Mouse (Mus musculus): ENCODE results near the gene Fstl4.
"Not testable (repeated sequence)": the region's sequence is repeated elsewhere in the genome, so short reads cannot be mapped to it uniquely, and the experiment has no call there.

Gene Fstl4

GRCm38 (mm10) chr11:53136371-53136770, 371.9 kb downstream of the Fstl4 start:
- no peak for DNase-seq (ENCODE audit: low spot score)

- no peak for DNase-seq (ENCODE audit: low spot score)
Observed at GRCm38 (mm10) chr11:53137381-53137780, 372.9 kb downstream of the Fstl4 start.

GRCm38 (mm10) chr11:53138212-53138611, 373.8 kb downstream of the Fstl4 start:
- DNase-seq (ENCODE audit: low spot score) = no peak

GRCm38 (mm10) chr11:53139666-53140065, 375.2 kb downstream of the Fstl4 start:
- DNase-seq (ENCODE audit: low spot score) = no peak

- DNase-seq (ENCODE audit: low spot score) = no peak
Observed at GRCm38 (mm10) chr11:53140196-53140595, 375.8 kb downstream of the Fstl4 start.

GRCm38 (mm10) chr11:53140722-53141400, 376.4 kb downstream of the Fstl4 start:
- no peak for DNase-seq (ENCODE audit: low spot score)

- no peak for DNase-seq (ENCODE audit: low spot score)
Observed at GRCm38 (mm10) chr11:53143522-53143921, 379.1 kb downstream of the Fstl4 start.

- DNase-seq (ENCODE audit: low spot score) = no peak
Observed at GRCm38 (mm10) chr11:53144506-53144905, 380.1 kb downstream of the Fstl4 start.

GRCm38 (mm10) chr11:53146290-53146689, 381.9 kb downstream of the Fstl4 start:
- no peak for DNase-seq (ENCODE audit: low spot score)

GRCm38 (mm10) chr11:53156463-53156862, 392.0 kb downstream of the Fstl4 start:
- DNase-seq (ENCODE audit: low spot score) = no peak

- no peak for DNase-seq (ENCODE audit: low spot score)
Observed at GRCm38 (mm10) chr11:53157621-53158259, 393.3 kb downstream of the Fstl4 start.

- no peak for DNase-seq (ENCODE audit: low spot score)
Observed at GRCm38 (mm10) chr11:53162385-53162784, 398.0 kb downstream of the Fstl4 start.

- DNase-seq (ENCODE audit: low spot score) = no peak
Observed at GRCm38 (mm10) chr11:53166478-53166877, 402.0 kb downstream of the Fstl4 start.

- DNase-seq (ENCODE audit: low spot score) = no peak
Observed at GRCm38 (mm10) chr11:53182177-53182852, 417.9 kb downstream of the Fstl4 start.

GRCm38 (mm10) chr11:53182858-53183257, 418.4 kb downstream of the Fstl4 start:
- no peak for DNase-seq (ENCODE audit: low spot score)

GRCm38 (mm10) chr11:53184046-53184445, 419.6 kb downstream of the Fstl4 start:
- DNase-seq (ENCODE audit: low spot score) = no peak

GRCm38 (mm10) chr11:53184698-53185097, 420.3 kb downstream of the Fstl4 start:
- peak; percentile 4 for DNase-seq (ENCODE audit: low spot score)

GRCm38 (mm10) chr11:53187427-53188140, 423.1 kb downstream of the Fstl4 start:
- no peak for DNase-seq (ENCODE audit: low spot score)

GRCm38 (mm10) chr11:53196551-53196950, 432.1 kb downstream of the Fstl4 start:
- not testable (repeated sequence) for DNase-seq (ENCODE audit: low spot score)

GRCm38 (mm10) chr11:53197111-53197510, 432.7 kb downstream of the Fstl4 start:
- no peak for DNase-seq (ENCODE audit: low spot score)

- DNase-seq (ENCODE audit: low spot score) = no peak
Observed at GRCm38 (mm10) chr11:53202459-53203250, 438.2 kb downstream of the Fstl4 start.

- no peak for DNase-seq (ENCODE audit: low spot score)
Observed at GRCm38 (mm10) chr11:53210876-53211275, 446.4 kb downstream of the Fstl4 start.

Data from spleen, adult 12 weeks (tissue).